Mouse (Mus musculus) left cerebral cortex, postnatal 14 days (tissue): ENCODE data around the gene Tet3. TPM values are rescaled to one million over a fixed set of nuclear protein-coding genes. Genes with fewer than 3 reads are reported as not detected.
A peak's percentile ranks its signal among the peaks of the same experiment; 100 is the strongest.

Experiments
- DNase-seq, 2 experiments: peaks; one replicate each; pipeline ENCODE4 v3.0.0; 2021 to 2022; ENCODE audit warnings: low spot score in 2 of 2, mixed read lengths in 1 of 2
- intact Hi-C: fragments of 180-260 bp; cut with DNase I; formaldehyde crosslinking; loops from one replicate; pipeline ENCODE4 v1.15.1; 2025
- microRNA-seq, 2 experiments: library from miRNA; unstranded; fragments of <30 nt; microRNA quantifications; one replicate each; pipeline ENCODE4 v1.2.0; 2022
- total RNA-seq, 2 experiments: library from RNA; stranded (reverse); gene quantifications; 2 replicates each; pipeline ENCODE4 v1.2.3; 2021

Tet3 gene
- total RNA-seq, 2 experiments from 2014 or later = 106 to 114 TPM

- intact Hi-C loops = no loop called here
- peak in 1 of 2 experiments; percentile 20 for DNase-seq
These were observed 142.9 kb downstream of the Tet3 start for GRCm38 (mm10) chr6:83316022-83316421.

- DNase-seq = no peak
- intact Hi-C loops = no loop called here
These were observed 143.6 kb downstream of the Tet3 start for GRCm38 (mm10) chr6:83315293-83315692.

GRCm38 (mm10) chr6:83312514-83312913 lies 146.4 kb downstream of the Tet3 start:
- intact Hi-C loops = no loop called here
- DNase-seq = no peak

Small RNAs within 50 kb of the gene (microRNA-seq; reads per million reads assigned to microRNA genes)
- 0 reads per million in 2 experiments for gene Mir6374

Other genes starting within 250 kb of the Tet3 start
- 1 to 10 TPM; 1.1 TPM for gene Slc4a5, start 239.3 kb downstream of the Tet3 start, total RNA-seq
- gene Mthfd2, start 133.2 kb downstream of the Tet3 start, total RNA-seq = 1 to 10 TPM; 6.2 to 6.6 TPM
- gene Mob1a, start 133.1 kb downstream of the Tet3 start, total RNA-seq = 10 to 100 TPM; 22.0 to 22.4 TPM
- gene Bola3, start 109.9 kb downstream of the Tet3 start, total RNA-seq = 10 to 100 TPM; 41.2 to 45.5 TPM
- 10 to 100 TPM; 21.8 to 22.9 TPM for gene Dguok, start 47.9 kb upstream of the Tet3 start, total RNA-seq
- gene Actg2, start 77.2 kb upstream of the Tet3 start, total RNA-seq = under 1 TPM; 0.66 to 0.88 TPM
- gene Stambp, start 113.6 kb upstream of the Tet3 start, total RNA-seq = 10 to 100 TPM; 34.0 to 35.3 TPM
- not detected for gene Clec4f, start 197.1 kb upstream of the Tet3 start, total RNA-seq
- not detected for gene Cd207, start 218.8 kb upstream of the Tet3 start, total RNA-seq